Mouse (Mus musculus) limb, embryonic 14.5 days (tissue): ENCODE measurements at regions not wholly inside any gene's neighbourhood (a gene's known extent, or its start where the extent isn't known, plus 50 kb on each side); places are given as distances from the start of the nearest gene placed in this dataset.

ENCODE experiments used
- ATAC-seq: fragments of 200-750 bp; cut with Nextera tagmentation; 2 replicates; pipeline ENCODE4 v1.8.0; 2017; ENCODE audit warnings: low read depth, moderate number of reproducible peaks, moderate TSS enrichment; ENCODE audit not compliant: low FRiP score
- DNase-seq: peaks from one replicate; pipeline ENCODE4 v3.0.0-alpha.2; 2015; ENCODE audit warnings: low spot score
- H3K27ac ChIP-seq: fragments of 300-500 bp; sonication (generic); replicated peaks from 2 replicates; pipeline ENCODE4 v1.5.1; 2014; ENCODE audit warnings: low read depth, mild to moderate bottlenecking, low read length, moderate library complexity, mixed read lengths
- H3K27me3 ChIP-seq: fragments of 300-500 bp; sonication (generic); 2 replicates; pipeline ENCODE4 v1.6.1; 2014; ENCODE audit warnings: low read length, mixed read lengths; ENCODE audit not compliant: control insufficient read depth, insufficient read depth
- H3K36me3 ChIP-seq: fragments of 300-500 bp; sonication (generic); 2 replicates; pipeline ENCODE4 v1.6.1; 2014; ENCODE audit warnings: mild to moderate bottlenecking, low read length, moderate library complexity, mixed read lengths; ENCODE audit not compliant: control insufficient read depth, insufficient read depth
- H3K4me1 ChIP-seq: fragments of 300-500 bp; sonication (generic); 2 replicates; pipeline ENCODE4 v1.6.1; 2014; ENCODE audit warnings: antibody characterized with exemption, low read length, mixed read lengths; ENCODE audit not compliant: control insufficient read depth, insufficient read depth
- H3K4me2 ChIP-seq: fragments of 300-500 bp; sonication (generic); replicated peaks from 2 replicates; pipeline ENCODE4 v1.6.1; 2014; ENCODE audit warnings: low read depth, mild to moderate bottlenecking, low read length, moderate library complexity; ENCODE audit not compliant: severe bottlenecking
- H3K4me3 ChIP-seq: fragments of 300-500 bp; sonication (generic); replicated peaks from 2 replicates; pipeline ENCODE4 v1.5.1; 2014; ENCODE audit warnings: low read length
- H3K9ac ChIP-seq: fragments of 300-500 bp; sonication (generic); 2 replicates; pipeline ENCODE4 v1.6.1; 2014; ENCODE audit warnings: mild to moderate bottlenecking, low read depth, low read length, moderate library complexity; ENCODE audit not compliant: severe bottlenecking
- H3K9me3 ChIP-seq: fragments of 300-500 bp; sonication (generic); 2 replicates; pipeline ENCODE4 v1.6.1; 2016; ENCODE audit warnings: low read length; ENCODE audit not compliant: control insufficient read depth
- POLR2A ChIP-seq: fragments of 200-500 bp; IDR thresholded peaks from 2 replicates; pipeline ENCODE4 v1.8.0; 2012; ENCODE audit warnings: inconsistent platforms, mild to moderate bottlenecking, moderate library complexity, borderline replicate concordance; ENCODE audit not compliant: insufficient read depth, insufficient read length; ENCODE audit errors: extremely low read depth
- WGBS: fragments of 180-500 bp; shearing (Covaris S2); extraction: QIAGEN DNeasy Blood & Tissue Kit; methylation state at CpG from one replicate; pipeline ENCODE4 v1.1.7; 2014; 5-methylcytosine and 5-hydroxymethylcytosine counted together

DNA sequence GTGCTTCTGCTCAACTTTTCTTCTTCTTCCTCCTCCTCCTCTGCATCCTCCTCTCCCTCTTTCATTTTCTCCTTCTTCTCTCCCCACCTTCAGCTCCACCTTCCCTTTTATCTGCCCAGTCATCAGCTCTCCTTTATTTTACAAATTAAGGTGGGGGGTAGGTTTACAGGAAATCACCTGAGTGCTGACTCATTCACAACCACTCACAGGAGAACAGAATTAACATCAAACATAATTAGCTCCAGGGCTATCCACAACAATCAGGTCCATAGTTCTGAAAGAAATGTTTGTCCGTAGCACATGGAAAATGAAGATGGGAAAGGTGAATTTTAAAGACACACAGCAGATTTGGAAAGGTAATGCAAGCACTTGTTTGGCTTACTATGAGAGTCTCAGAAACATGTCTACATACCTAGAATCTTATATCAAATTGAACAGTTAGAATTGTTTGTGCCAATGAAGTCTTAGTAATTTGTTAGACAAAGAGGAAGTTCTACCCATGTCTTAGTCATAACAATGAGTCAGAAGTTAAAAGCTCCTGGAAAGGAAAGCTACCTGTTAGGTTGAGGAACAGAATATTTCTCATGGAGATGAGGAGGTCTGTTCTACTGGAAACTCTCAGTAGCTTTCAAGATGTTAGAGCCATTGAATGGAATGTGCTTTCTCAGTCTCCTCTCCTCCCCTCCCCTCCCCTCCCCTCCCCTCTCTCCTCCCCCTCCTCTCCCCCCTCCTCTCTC lies 108.8 kb upstream of the Tgfbr2 start:
- no peak overlapping the region for H3K4me2 ChIP-seq
- DNase-seq (no peak), ATAC-seq (no peak)
- no peak overlapping the region for H3K4me3 ChIP-seq
- no peak overlapping the region for H3K27ac ChIP-seq
- no peaks in the 10 kb centered on the region for H3K4me1 ChIP-seq
- H3K36me3 ChIP-seq, result no peaks in the 10 kb centered on the region
- TF ChIP-seq POLR2A, result no peak
- no peak overlapping the region for H3K9ac ChIP-seq
- H3K9me3 ChIP-seq, result no peaks in the 10 kb centered on the region
- no peaks in the 10 kb centered on the region for H3K27me3 ChIP-seq
- 83% methylated on average over 1 of the region's 1 CpGs for WGBS

DNA sequence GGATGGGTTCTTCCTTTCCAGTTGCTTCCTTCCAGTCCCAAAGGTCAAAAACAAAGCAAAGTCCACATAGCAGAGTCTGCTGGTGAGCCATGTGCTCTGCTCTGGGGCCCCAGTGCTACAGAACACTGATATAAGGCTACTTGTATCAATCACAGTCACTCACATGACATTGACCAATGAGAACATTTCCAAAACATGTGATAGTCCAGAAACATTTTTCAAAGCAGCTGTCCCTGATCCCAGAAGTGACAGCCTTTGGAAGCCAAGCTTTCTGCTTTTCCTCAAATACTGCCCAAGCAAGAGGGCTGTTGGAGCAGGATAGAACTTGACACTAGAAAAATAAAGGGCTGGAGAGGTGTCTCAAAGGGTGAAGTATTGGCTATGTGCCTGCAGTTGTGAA lies 106.5 kb upstream of the Tgfbr2 start:
- H3K4me2 ChIP-seq, result no peak overlapping the region
- no peaks in the 10 kb centered on the region for H3K27me3 ChIP-seq
- H3K9ac ChIP-seq, result no peak overlapping the region
- H3K36me3 ChIP-seq, result no peaks in the 10 kb centered on the region
- H3K27ac ChIP-seq, result no peak overlapping the region
- no peak overlapping the region for H3K4me3 ChIP-seq
- no peaks in the 10 kb centered on the region for H3K9me3 ChIP-seq
- no peak for DNase-seq
- no peak for ATAC-seq
- no peaks in the 10 kb centered on the region for H3K4me1 ChIP-seq
- no peak for TF ChIP-seq POLR2A

DNA sequence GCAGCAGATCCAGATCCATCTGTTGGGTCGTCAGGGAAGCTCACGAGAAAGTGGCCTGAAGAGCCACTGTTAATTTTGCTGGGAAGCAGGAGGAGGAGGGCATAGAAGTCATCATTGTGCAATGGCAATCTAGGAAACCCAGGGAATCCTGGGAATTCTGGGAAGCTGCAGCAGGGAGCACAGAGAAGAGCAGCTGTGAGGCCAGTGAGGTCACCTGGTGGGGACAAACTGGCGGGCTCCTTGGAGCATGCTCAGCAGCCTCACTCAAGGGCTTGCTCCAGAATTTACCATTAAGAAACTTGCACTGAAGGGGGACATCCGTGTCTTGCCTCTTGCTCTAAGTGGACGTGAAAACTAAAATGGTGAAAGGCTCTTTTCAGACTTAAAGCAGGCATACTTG lies 105.0 kb upstream of the Tgfbr2 start:
- no peak overlapping the region for H3K4me3 ChIP-seq
- H3K4me2 ChIP-seq, result no peak overlapping the region
- no peaks in the 10 kb centered on the region for H3K9me3 ChIP-seq
- no peaks in the 10 kb centered on the region for H3K27me3 ChIP-seq
- no peaks in the 10 kb centered on the region for H3K4me1 ChIP-seq
- no peak for TF ChIP-seq POLR2A
- no peak for ATAC-seq
- H3K27ac ChIP-seq, result no peak overlapping the region
- no peaks in the 10 kb centered on the region for H3K36me3 ChIP-seq
- WGBS, result 88% methylated on average over 5 of the region's 5 CpGs
- DNase-seq, result no peak
- no peak overlapping the region for H3K9ac ChIP-seq

DNA sequence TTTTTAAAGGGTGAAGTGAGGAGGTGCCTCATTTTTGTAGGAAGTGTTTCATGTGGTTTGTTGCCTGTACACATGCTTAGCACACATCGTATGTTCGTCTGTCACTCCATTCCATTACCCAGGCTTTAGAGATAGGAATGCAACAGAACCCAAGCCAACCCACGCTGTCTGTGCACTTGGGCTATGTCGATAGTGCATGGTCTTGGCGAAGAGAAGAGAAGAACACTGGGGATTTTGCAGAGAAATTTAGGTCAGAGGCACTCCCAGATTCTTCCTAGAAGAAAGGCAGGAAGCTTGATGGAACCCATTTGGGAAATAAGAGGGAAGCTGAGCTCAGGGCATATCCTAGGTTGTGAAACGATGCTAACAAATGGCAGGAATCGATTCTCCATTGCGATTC lies 103.7 kb upstream of the Tgfbr2 start:
- no peak for ATAC-seq
- no peaks in the 10 kb centered on the region for H3K9me3 ChIP-seq
- TF ChIP-seq POLR2A, result no peak

DNA sequence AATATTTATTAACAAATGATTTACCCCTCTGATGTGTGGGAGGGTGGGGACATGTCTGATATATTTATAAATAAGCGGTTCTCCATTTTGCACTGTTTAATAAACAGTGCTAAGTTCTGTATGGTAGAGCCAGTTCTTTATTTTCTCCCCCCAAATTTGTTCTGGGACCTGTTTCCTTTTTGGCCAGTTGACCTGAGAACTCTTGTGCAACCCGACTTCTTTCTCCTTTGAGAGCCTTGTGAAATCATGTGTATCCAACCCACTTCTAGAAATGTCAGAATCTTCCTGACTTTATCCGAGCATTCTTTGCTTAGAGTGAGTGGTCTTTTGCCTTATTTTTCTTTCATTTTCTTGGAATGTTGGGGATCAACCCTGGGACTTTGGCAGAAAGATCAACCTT lies 102.6 kb upstream of the Tgfbr2 start:
- H3K4me3 ChIP-seq, result no peak overlapping the region
- no peak overlapping the region for H3K4me2 ChIP-seq
- no peaks in the 10 kb centered on the region for H3K4me1 ChIP-seq
- H3K9ac ChIP-seq, result no peak overlapping the region
- TF ChIP-seq POLR2A, result no peak
- no peaks in the 10 kb centered on the region for H3K27me3 ChIP-seq
- ATAC-seq (no peak), DNase-seq (no peak)
- no peaks in the 10 kb centered on the region for H3K9me3 ChIP-seq
- H3K36me3 ChIP-seq, result no peaks in the 10 kb centered on the region
- no peak overlapping the region for H3K27ac ChIP-seq
- 79% methylated on average over 3 of the region's 3 CpGs for WGBS

More for the DNA sequence above, 103.7 kb upstream of the Tgfbr2 start:
- Histone ChIP-seq H3K27me3 (no peaks in the 10 kb centered on the region), H3K4me1 (no peaks in the 10 kb centered on the region), H3K27ac (no peak overlapping the region), H3K4me2 (no peak overlapping the region), H3K9ac (no peak overlapping the region), H3K4me3 (no peak overlapping the region), H3K36me3 (no peaks in the 10 kb centered on the region)
- no peak for DNase-seq
- WGBS, result 82% methylated on average over 8 of the region's 8 CpGs
